Mouse (Mus musculus) cerebellum, adult 2 months (tissue): ENCODE data around the gene Car11. TPM values are rescaled to one million over a fixed set of nuclear protein-coding genes. Genes with fewer than 3 reads are reported as not detected.
A peak's percentile ranks its signal among the peaks of the same experiment; 100 is the strongest.

Experiments used
- DNase-seq, 2 experiments: peaks; one replicate each; pipeline ENCODE4 v3.0.0; 2021
- H3K27ac ChIP-seq: fragments of 200-500 bp; 2 replicates; pipeline ENCODE4 v1.5.1; 2012; ENCODE audit warnings: low read length, control low read depth, inconsistent platforms; ENCODE audit not compliant: insufficient read depth
- H3K27me3 ChIP-seq: fragments of 200-500 bp; 2 replicates; pipeline ENCODE4 v1.6.1; 2012; ENCODE audit warnings: inconsistent platforms, mild to moderate bottlenecking, low read length, moderate library complexity; ENCODE audit not compliant: control insufficient read depth, insufficient read depth
- H3K4me1 ChIP-seq: fragments of 200-500 bp; 2 replicates; pipeline ENCODE4 v1.6.1; 2011; ENCODE audit warnings: low read length; ENCODE audit not compliant: control insufficient read depth, insufficient read depth
- H3K4me3 ChIP-seq: fragments of 200-500 bp; replicated peaks from 2 replicates; pipeline ENCODE3; 2011; ENCODE audit warnings: mild to moderate bottlenecking, low read depth, low read length, control low read depth; ENCODE audit not compliant: insufficient read depth
- CTCF ChIP-seq: fragments of 200-500 bp; IDR thresholded peaks from 2 replicates; pipeline ENCODE4 v1.5.1; 2011; ENCODE audit warnings: low read depth, mild to moderate bottlenecking, control low read depth, low read length, moderate library complexity, borderline replicate concordance; ENCODE audit not compliant: insufficient read depth
- POLR2A ChIP-seq: fragments of 200-500 bp; IDR thresholded peaks from 2 replicates; pipeline ENCODE4 v1.6.1; 2011; ENCODE audit warnings: low read length, control low read depth, borderline replicate concordance; ENCODE audit not compliant: insufficient read depth
- WGBS: fragments of 180-500 bp; shearing (Covaris S2); methylation state at CpG from one replicate; pipeline ENCODE4 v1.1.7; 2018; 5-methylcytosine and 5-hydroxymethylcytosine counted together
- polyA plus RNA-seq: library from polyadenylated mRNA; depleted of rRNA; stranded (reverse); fragments of >200 nt; gene quantifications from 2 replicates; pipeline ENCODE4 v1.2.3, GENCODE M21; 2012

Gene Car11
- polyA plus RNA-seq, 1 experiment: 164 TPM

DNA sequence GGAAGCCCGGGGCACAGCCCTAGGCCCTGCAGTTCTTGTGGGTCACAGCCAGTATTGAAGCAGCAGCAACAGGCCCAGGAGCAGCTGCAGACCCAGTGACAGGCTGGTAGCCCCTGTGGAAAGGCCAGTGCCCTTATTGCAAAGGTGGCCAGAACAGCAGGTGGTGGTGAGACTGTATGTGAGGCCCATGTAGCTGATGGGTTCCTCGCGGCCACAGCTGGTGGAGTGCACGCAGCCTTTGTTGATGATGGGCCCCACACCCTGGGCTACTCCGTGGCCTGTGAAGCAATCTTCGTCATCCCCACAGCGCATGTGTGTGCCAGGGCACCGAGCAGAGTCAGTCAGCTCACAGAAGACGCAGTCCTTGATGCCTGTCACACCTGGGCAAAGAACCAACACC, 25.5 kb downstream of the Car11 start:
- H3K4me1 ChIP-seq: 0 out of 2 replicates have a peak, but pooled peaks cover 8% of the 10 kb centered on the region
- no peak overlapping the region for H3K4me3 ChIP-seq
- no peak for TF ChIP-seq POLR2A
- TF ChIP-seq CTCF: no peak
- DNase-seq: no peak
- no peaks in the 10 kb centered on the region for H3K27me3 ChIP-seq
- no peak overlapping the region for H3K27ac ChIP-seq
- 57% methylated on average over 9 of the region's 9 CpGs for WGBS

DNA sequence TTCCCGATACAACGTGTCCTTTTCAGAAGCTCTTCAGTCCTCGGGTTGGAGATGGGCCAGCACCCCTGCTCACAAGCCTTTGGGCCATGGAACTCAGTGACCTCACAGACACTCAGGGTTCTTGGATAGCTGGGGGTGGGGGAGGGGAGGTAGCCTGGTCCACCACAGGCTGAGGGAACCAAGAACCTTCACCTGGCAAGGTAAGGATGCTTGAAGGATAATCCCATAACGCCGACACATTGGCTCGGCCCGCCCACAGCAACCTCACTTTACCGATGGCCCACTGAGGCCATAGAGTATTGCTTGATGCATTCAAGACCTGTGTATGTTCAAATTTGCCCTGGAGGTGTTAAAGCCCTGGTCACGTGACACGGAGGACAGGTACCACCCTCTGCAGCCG, 26.1 kb downstream of the Car11 start, which contains the start of gene Spaca4:
Gene Spaca4 (minus strand): TSS at position 101 of the 400 bp plus-strand sequence.
- no peak for DNase-seq
- Histone ChIP-seq H3K4me1 (0 out of 2 replicates have a peak, but pooled peaks cover 8% of the 10 kb centered on the region), H3K27ac (no peak within 1 kb of the TSS), H3K4me3 (no peak within 1 kb of the TSS), H3K27me3 (no peaks in the 10 kb centered on the region)
- no peak for TF ChIP-seq CTCF
- TF ChIP-seq POLR2A: no peak
- WGBS: 83% methylated on average over 11 of the region's 11 CpGs

DNA sequence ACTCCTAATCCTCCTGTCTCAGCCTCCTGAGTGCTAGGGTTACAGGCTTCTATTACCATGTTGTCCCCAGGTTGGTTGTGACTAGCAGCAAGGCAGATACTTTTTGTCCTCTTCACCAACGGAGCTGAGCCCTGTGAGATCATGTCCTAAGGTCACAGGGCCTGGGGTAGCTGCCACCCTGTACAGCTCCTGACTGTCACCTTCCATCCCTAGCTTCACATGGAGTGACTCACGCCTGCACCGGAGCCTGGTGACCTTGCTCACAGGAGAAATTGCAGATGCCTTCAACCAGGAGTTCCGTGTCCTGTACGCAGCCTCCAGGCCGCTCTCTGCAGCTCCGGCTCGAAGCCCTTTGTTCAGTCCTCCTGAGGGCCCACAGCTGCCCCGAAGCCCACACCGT, 26.8 kb downstream of the Car11 start:
- 91% methylated on average over 10 of the region's 10 CpGs for WGBS

DNA sequence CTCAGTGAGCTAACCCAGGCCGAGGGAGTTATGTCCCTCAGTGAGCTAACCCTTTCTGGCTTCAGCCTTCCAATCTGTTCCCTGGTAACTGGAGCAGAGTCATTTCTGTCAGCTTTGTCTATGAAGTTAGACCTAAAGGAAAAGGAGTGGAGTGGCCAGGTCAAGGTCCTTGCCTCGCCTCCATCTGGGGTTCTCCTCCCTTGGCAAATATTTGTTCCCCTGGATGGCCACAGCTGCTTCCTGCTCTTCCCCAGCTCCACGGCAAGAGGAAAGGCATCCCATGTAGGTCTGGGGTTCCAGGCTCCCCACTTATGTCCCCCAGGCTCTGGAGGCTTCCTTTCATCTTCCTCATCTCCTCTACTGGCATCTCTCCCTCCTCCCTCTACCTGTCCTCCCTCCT, 28.0 kb downstream of the Car11 start:
- no peak for TF ChIP-seq POLR2A
- TF ChIP-seq CTCF: no peak
- WGBS: 80% methylated on average over 3 of the region's 3 CpGs
- Histone ChIP-seq H3K4me1 (no peaks in the 10 kb centered on the region), H3K27ac (no peak overlapping the region), H3K27me3 (no peaks in the 10 kb centered on the region), H3K4me3 (no peak overlapping the region)
- DNase-seq: no peak

More for the DNA sequence above, 26.8 kb downstream of the Car11 start:
- TF ChIP-seq CTCF: no peak
- no peak for TF ChIP-seq POLR2A
- Histone ChIP-seq H3K4me3 (no peak overlapping the region), H3K27me3 (no peaks in the 10 kb centered on the region), H3K4me1 (0 out of 2 replicates have a peak, but pooled peaks cover 6% of the 10 kb centered on the region), H3K27ac (no peak overlapping the region)
- no peak for DNase-seq

DNA sequence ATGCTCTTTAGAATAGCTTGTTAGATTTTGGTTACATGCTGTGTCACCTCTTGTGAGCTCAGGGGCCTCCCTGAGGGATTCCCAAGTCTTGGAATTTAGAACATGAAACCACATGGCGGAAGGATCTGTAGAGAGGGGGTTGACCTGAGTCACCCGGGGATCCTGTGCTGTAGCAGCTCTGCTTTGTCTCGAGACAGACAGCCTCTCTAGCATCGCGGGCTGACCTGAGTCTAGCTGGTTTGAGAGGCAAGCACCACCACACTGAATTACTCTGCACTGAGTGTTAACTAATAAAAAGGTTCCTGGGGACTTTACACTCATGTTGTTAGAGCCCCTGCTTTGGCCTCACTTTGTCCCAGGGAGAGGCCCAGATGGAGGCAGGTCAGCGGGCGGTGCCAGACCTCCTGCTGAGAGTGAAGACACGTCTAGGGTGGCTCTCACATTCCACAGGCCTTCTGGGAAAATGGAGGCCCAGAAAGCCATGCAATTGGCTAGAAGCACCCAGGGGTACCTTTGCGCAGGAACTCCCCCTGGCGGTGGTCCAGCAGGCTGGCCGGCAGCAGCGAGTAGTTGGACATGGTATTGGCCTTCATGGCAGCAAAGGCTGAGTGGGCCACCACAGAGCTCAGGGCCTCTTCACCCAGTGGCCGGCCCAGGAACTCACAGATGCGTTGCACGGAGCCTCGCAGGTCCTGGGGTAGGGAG, 31.2 kb downstream of the Car11 start:
- Histone ChIP-seq H3K4me3 (no peak overlapping the region), H3K27ac (no peak overlapping the region), H3K4me1 (no peaks in the 10 kb centered on the region), H3K27me3 (no peaks in the 10 kb centered on the region)
- 26% methylated on average over 16 of the region's 16 CpGs for WGBS
- TF ChIP-seq POLR2A: no peak
- TF ChIP-seq CTCF: 0 out of 2 replicates have a peak, but pooled peaks have one; percentile 6
- peak in 1 of 2 experiments; percentile 16 for DNase-seq

DNA sequence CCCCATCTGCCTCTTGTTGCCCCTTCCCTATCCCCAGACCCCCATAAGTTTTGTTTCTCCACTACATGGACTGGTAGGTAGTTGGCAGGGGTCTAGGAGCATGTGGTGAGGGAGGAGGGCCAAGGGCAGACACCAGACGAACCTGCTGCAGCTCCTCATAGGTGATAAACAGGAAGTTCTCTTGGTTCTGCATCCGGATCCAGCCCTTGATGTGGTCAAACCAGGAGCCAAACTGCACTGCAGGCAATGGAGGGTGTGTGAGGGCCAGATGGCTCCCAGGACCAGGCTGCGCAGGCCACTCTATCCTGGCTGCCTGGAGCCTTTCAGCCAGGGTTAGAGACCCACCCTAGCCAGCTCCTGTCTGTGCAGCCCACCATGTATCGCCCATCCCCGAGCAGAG, 33.8 kb downstream of the Car11 start:
- 61% methylated on average over 5 of the region's 5 CpGs for WGBS
- no peaks in the 10 kb centered on the region for H3K27me3 ChIP-seq
- no peak overlapping the region for H3K27ac ChIP-seq
- no peak for DNase-seq
- TF ChIP-seq CTCF (no peak), POLR2A (no peak)
- H3K4me1 ChIP-seq: no peaks in the 10 kb centered on the region
- no peak overlapping the region for H3K4me3 ChIP-seq

DNA sequence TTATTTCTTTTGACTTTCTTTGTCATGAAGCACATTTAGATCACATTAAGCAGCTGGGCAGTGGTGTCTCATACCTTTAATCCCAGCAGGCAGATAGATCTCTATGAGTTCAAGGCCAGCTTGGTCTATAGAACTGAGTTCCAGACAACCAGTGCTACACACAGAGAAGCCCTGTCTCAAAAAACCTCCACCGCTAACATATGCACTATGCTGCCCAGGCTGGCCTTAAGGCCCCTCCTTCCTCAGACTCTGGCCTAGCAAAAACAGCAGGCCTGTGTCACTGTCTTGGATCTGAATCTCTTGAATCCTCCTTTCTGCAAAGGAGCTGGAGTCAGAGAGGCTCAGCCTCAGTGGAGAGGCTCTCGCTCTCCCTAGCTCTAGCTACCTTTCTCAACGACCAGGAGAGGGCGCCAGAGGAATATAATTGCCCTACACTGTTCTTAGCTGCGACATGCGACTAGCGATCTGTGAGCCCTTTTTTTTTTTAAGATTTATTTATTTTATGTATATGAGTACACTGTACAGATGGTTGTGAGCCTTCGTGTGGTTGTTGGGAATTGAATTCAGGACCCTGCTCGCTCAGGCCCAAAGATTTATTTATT, 39.6 kb downstream of the Car11 start:
- Histone ChIP-seq H3K27ac (no peak overlapping the region), H3K27me3 (no peaks in the 10 kb centered on the region), H3K4me1 (no peaks in the 10 kb centered on the region), H3K4me3 (no peak overlapping the region)
- TF ChIP-seq CTCF (peak; percentile 79), POLR2A (no peak)
- DNase-seq: peak; percentile 80 to 82
- WGBS: 6% methylated on average over 9 of the region's 9 CpGs

DNA sequence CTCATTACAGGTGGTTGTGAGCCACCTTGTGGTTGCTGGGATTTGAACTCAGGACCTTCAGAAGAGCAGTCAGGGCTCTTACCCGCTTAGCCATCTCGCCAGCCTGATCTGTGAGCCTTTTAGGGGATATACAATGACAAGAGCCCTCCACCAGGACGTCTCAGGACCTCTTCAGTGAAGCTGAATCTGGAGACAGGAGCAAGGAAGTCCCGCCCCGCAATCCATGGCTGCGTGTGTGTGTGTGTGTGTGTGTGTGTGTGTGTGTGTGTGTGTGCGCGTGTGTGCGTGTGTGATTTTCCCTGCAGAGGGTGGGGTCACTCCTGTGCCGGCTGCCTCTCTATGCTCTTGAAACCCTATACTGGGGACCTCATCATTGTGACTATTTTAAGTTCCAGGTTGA, 40.2 kb downstream of the Car11 start:
- TF ChIP-seq CTCF (no peak), POLR2A (no peak)
- no peak overlapping the region for H3K4me3 ChIP-seq
- WGBS: 63% methylated on average over 10 of the region's 10 CpGs
- no peaks in the 10 kb centered on the region for H3K4me1 ChIP-seq
- DNase-seq: no peak
- H3K27me3 ChIP-seq: no peaks in the 10 kb centered on the region
- no peak overlapping the region for H3K27ac ChIP-seq
